Mouse (Mus musculus) spleen, adult 2 months (tissue): ENCODE measurements at regions not wholly inside any gene's neighbourhood (a gene's known extent, or its start where the extent isn't known, plus 50 kb on each side); places are given as distances from the start of the nearest gene placed in this dataset.

ENCODE experiments used
- DNase-seq, 2 experiments: peaks; one replicate each; pipeline versions ENCODE4 v3.0.0 to v3.0.0-alpha.2; 2012 to 2021; ENCODE audit warnings: low spot score in 2 of 2, low read depth in 1 of 2
- H3K27ac ChIP-seq: fragments of 200-500 bp; 2 replicates; pipeline ENCODE4 v1.5.1; 2012; ENCODE audit warnings: low read length, inconsistent platforms; ENCODE audit not compliant: insufficient read depth
- H3K27me3 ChIP-seq: fragments of 200-500 bp; 2 replicates; pipeline ENCODE4 v1.6.1; 2012; ENCODE audit warnings: mild to moderate bottlenecking, moderate library complexity, low read length, inconsistent platforms; ENCODE audit not compliant: control insufficient read depth, insufficient read depth
- H3K36me3 ChIP-seq: fragments of 200-500 bp; 2 replicates; pipeline ENCODE4 v1.6.1; 2012; ENCODE audit warnings: mild to moderate bottlenecking, low read length, inconsistent platforms; ENCODE audit not compliant: control insufficient read depth, insufficient read depth
- H3K4me1 ChIP-seq: fragments of 200-500 bp; 2 replicates; pipeline ENCODE4 v1.6.1; 2011; ENCODE audit warnings: inconsistent platforms; ENCODE audit not compliant: control insufficient read depth, insufficient read depth, insufficient read length
- H3K4me3 ChIP-seq: fragments of 200-500 bp; 2 replicates; pipeline ENCODE4 v1.5.1; 2011; ENCODE audit warnings: mild to moderate bottlenecking, inconsistent platforms; ENCODE audit not compliant: insufficient read depth, insufficient read length; ENCODE audit errors: extremely low read depth
- CTCF ChIP-seq: fragments of 200-500 bp; IDR thresholded peaks from 2 replicates; pipeline ENCODE4 v1.5.1; 2011; ENCODE audit warnings: mild to moderate bottlenecking, inconsistent platforms; ENCODE audit not compliant: insufficient read depth, insufficient read length, insufficient replicate concordance; ENCODE audit errors: extremely low read depth
- POLR2A ChIP-seq: fragments of 200-500 bp; IDR thresholded peaks from 2 replicates; pipeline ENCODE4 v1.6.1; 2011; ENCODE audit warnings: low read depth, low read length, inconsistent platforms
- WGBS: fragments of 180-500 bp; shearing (Covaris S2); methylation state at CpG from one replicate; pipeline ENCODE4 v1.1.7; 2018; 5-methylcytosine and 5-hydroxymethylcytosine counted together

- WGBS = 71% methylated on average over 3 of the region's 3 CpGs
- peaks cover 27% of the 10 kb centered on the region for H3K4me1 ChIP-seq
- no peak for DNase-seq
Observed at GRCm38 (mm10) chr13:44024612-44025011, 240.0 kb downstream of the Cd83 start.

GRCm38 (mm10) chr13:44026321-44027255 is 242.0 kb downstream of the Cd83 start:
- no peak overlapping the region for H3K4me3 ChIP-seq
- H3K27me3 ChIP-seq = no peaks in the 10 kb centered on the region
- H3K36me3 ChIP-seq = no peaks in the 10 kb centered on the region
- no peak for TF ChIP-seq POLR2A
- TF ChIP-seq CTCF = no peak
- no peak for DNase-seq
- 28% methylated on average over 26 of the region's 26 CpGs for WGBS
- peaks cover 40% of the 10 kb centered on the region for H3K4me1 ChIP-seq
- H3K27ac ChIP-seq = peak overlapping the region; percentile 25; the same call in 1 of the 2 replicates

More at GRCm38 (mm10) chr13:44024612-44025011, 240.0 kb downstream of the Cd83 start:
- Histone ChIP-seq H3K27ac (no peak overlapping the region), H3K36me3 (no peaks in the 10 kb centered on the region), H3K27me3 (no peaks in the 10 kb centered on the region), H3K4me3 (no peak overlapping the region)
- TF ChIP-seq POLR2A (no peak), CTCF (no peak)

- H3K27ac ChIP-seq = peak overlapping the region; percentile 25; the same call in 1 of the 2 replicates
- H3K4me1 ChIP-seq = peaks cover 41% of the 10 kb centered on the region
- TF ChIP-seq POLR2A (no peak), CTCF (no peak)
- no peak for DNase-seq
- no peaks in the 10 kb centered on the region for H3K27me3 ChIP-seq
- no peaks in the 10 kb centered on the region for H3K36me3 ChIP-seq
- H3K4me3 ChIP-seq = no peak overlapping the region
- 50% methylated on average over 6 of the region's 6 CpGs for WGBS
Observed at GRCm38 (mm10) chr13:44028081-44028480, 243.5 kb downstream of the Cd83 start.

- Histone ChIP-seq H3K27ac (peak overlapping the region; percentile 66), H3K36me3 (no peaks in the 10 kb centered on the region), H3K27me3 (no peaks in the 10 kb centered on the region), H3K4me3 (no peak overlapping the region), H3K4me1 (peaks cover 41% of the 10 kb centered on the region)
- peak; percentile 14 to 22 for DNase-seq
- WGBS = 22% methylated on average over 5 of the region's 5 CpGs
- TF ChIP-seq CTCF = no peak
- no peak for TF ChIP-seq POLR2A
Observed at GRCm38 (mm10) chr13:44030590-44030989, 246.0 kb downstream of the Cd83 start.

- Histone ChIP-seq H3K4me1 (peaks cover 2% of the 10 kb centered on the region; the same call in 1 of the 2 replicates), H3K4me3 (no peak overlapping the region), H3K27me3 (no peaks in the 10 kb centered on the region), H3K27ac (no peak overlapping the region), H3K36me3 (no peaks in the 10 kb centered on the region)
- WGBS = 92% methylated on average over 8 of the region's 8 CpGs
- no peak for DNase-seq
- TF ChIP-seq POLR2A = no peak
- no peak for TF ChIP-seq CTCF
Observed at GRCm38 (mm10) chr13:44037774-44038294, 253.3 kb downstream of the Cd83 start.

- Histone ChIP-seq H3K27ac (no peak overlapping the region), H3K27me3 (no peaks in the 10 kb centered on the region), H3K36me3 (no peaks in the 10 kb centered on the region), H3K4me3 (no peak overlapping the region), H3K4me1 (peaks cover 2% of the 10 kb centered on the region; the same call in 1 of the 2 replicates)
- no peak for DNase-seq
- TF ChIP-seq CTCF (no peak), POLR2A (no peak)
- WGBS = 81% methylated on average over 7 of the region's 7 CpGs
Observed at GRCm38 (mm10) chr13:44038322-44038721, 253.7 kb downstream of the Cd83 start.
